Mouse (Mus musculus) ES-E14 (cell line): ENCODE measurements around the gene Fam198a.

ENCODE experiments used
- CHD2 ChIP-seq: IDR thresholded peaks from 2 replicates; pipeline ENCODE4 v1.6.1; 2014; ENCODE audit warnings: mild to moderate bottlenecking, low read depth, low read length, inconsistent platforms
- HCFC1 ChIP-seq: IDR thresholded peaks from 2 replicates; pipeline ENCODE4 v1.6.1; 2012; ENCODE audit warnings: low read length, inconsistent platforms, borderline replicate concordance; ENCODE audit not compliant: insufficient read depth
- MAFK ChIP-seq: IDR thresholded peaks from 2 replicates; pipeline ENCODE4 v1.6.1; 2014; ENCODE audit warnings: mild to moderate bottlenecking, low read depth, low read length, inconsistent platforms; ENCODE audit not compliant: insufficient read depth
- ZC3H11A ChIP-seq: IDR thresholded peaks from 2 replicates; pipeline ENCODE4 v1.6.1; 2012; ENCODE audit warnings: low read depth, mild to moderate bottlenecking, inconsistent platforms, low read length, borderline replicate concordance

DNA sequence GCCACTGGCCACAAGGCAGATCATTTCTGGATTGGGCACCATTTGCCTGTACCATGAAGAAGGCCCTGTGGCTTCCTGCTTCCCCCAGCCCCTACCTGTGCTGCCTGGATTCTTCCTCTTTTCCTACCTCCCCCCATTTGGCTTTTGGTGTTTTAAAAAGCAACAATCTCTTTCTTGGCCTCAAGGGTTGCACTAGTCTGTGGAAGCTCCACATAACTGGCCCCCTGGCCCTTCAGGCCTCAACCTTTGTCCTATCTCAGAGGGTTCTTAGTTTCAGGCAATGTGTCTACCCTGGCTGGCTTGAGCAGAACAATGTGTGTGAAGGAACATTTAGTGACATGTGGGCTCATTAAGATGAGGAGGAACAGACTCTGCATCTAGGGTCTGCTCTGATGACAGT is 46.2 kb downstream of the Fam198a start, which contains the start of gene Pomgnt2:
- TF ChIP-seq MAFK (no peak), HCFC1 (no peak), ZC3H11A (no peak), CHD2 (no peak)
